Mouse (Mus musculus): Measurements from ENCODE around the gene Kng1. TPM values are rescaled to one million over a fixed set of nuclear protein-coding genes. Genes with fewer than 3 reads are reported as not detected.

Gene Kng1
- polyA plus RNA-seq, 1 experiment from 2014 or later: 151 TPM

- H3K27ac ChIP-seq: peak overlapping the region; percentile 95
- peaks cover 41% of the 10 kb centered on the region for H3K4me1 ChIP-seq
- no peaks in the 10 kb centered on the region for H3K27me3 ChIP-seq (replicated peaks)
- peak; percentile 79 for ATAC-seq
- peak overlapping the region; percentile 99 for H3K9ac ChIP-seq
- peak overlapping the region; percentile 81 for H3K4me2 ChIP-seq
- peak overlapping the region; percentile 97 for H3K4me3 ChIP-seq
- no peaks in the 10 kb centered on the region for H3K9me3 ChIP-seq (replicated peaks)
- under 1% methylated on average over 52 of the region's 52 CpGs for WGBS (ENCODE audit: insufficient replicate concordance)
- H3K36me3 ChIP-seq: peaks cover 52% of the 10 kb centered on the region
These were observed 50.5 kb downstream of the Kng1 start for GRCm38 (mm10) chr16:23107946-23108759.

- no peaks in the 10 kb centered on the region for H3K9me3 ChIP-seq (replicated peaks)
- WGBS (ENCODE audit: insufficient replicate concordance): 3% methylated on average over 5 of the region's 5 CpGs
- peaks cover 33% of the 10 kb centered on the region for H3K4me1 ChIP-seq
- no peak for ATAC-seq
- peaks cover 57% of the 10 kb centered on the region for H3K36me3 ChIP-seq
- H3K27ac ChIP-seq: peak overlapping the region; percentile 95
- peak overlapping the region; percentile 99 for H3K9ac ChIP-seq
- peak overlapping the region; percentile 97 for H3K4me3 ChIP-seq
- H3K4me2 ChIP-seq: peak overlapping the region; percentile 81
- H3K27me3 ChIP-seq (replicated peaks): no peaks in the 10 kb centered on the region
These were observed 51.3 kb downstream of the Kng1 start for GRCm38 (mm10) chr16:23108943-23109342.

- Histone ChIP-seq H3K36me3 (peaks cover 64% of the 10 kb centered on the region), H3K9ac (peak overlapping the region; percentile 99), H3K9me3 (replicated peaks) (no peaks in the 10 kb centered on the region), H3K4me1 (peaks cover 31% of the 10 kb centered on the region), H3K27me3 (replicated peaks) (no peaks in the 10 kb centered on the region), H3K4me3 (peak overlapping the region; percentile 97), H3K4me2 (peak overlapping the region; percentile 81), H3K27ac (peak overlapping the region; percentile 95)
- 36% methylated on average over 5 of the region's 5 CpGs for WGBS (ENCODE audit: insufficient replicate concordance)
- no peak for ATAC-seq
These were observed 52.0 kb downstream of the Kng1 start for GRCm38 (mm10) chr16:23109350-23110280.

- Histone ChIP-seq H3K4me2 (0 out of 2 replicates have a peak overlapping the region, but pooled peaks have one; percentile 81), H3K36me3 (peaks cover 90% of the 10 kb centered on the region)
These were observed 54.7 kb downstream of the Kng1 start for GRCm38 (mm10) chr16:23112348-23112747.

GRCm38 (mm10) chr16:23112861-23113435, 55.3 kb downstream of the Kng1 start:
- peaks cover 96% of the 10 kb centered on the region for H3K36me3 ChIP-seq
- H3K4me2 ChIP-seq: no peak overlapping the region
- no peak overlapping the region for H3K27ac ChIP-seq
- peaks cover 28% of the 10 kb centered on the region for H3K4me1 ChIP-seq
- ATAC-seq: no peak
- no peaks in the 10 kb centered on the region for H3K27me3 ChIP-seq (replicated peaks)
- H3K9ac ChIP-seq: no peak overlapping the region
- H3K4me3 ChIP-seq: no peak overlapping the region
- 31% methylated on average over 9 of the region's 9 CpGs for WGBS (ENCODE audit: insufficient replicate concordance)
- no peaks in the 10 kb centered on the region for H3K9me3 ChIP-seq (replicated peaks)

More at GRCm38 (mm10) chr16:23112348-23112747, 54.7 kb downstream of the Kng1 start:
- H3K4me3 ChIP-seq: no peak overlapping the region
- no peak for ATAC-seq
- 0 out of 2 replicates have a peak overlapping the region, but pooled peaks have one; percentile 22 for H3K27ac ChIP-seq
- H3K27me3 ChIP-seq (replicated peaks): no peaks in the 10 kb centered on the region
- no peak overlapping the region for H3K9ac ChIP-seq
- 77% methylated on average over 12 of the region's 12 CpGs for WGBS (ENCODE audit: insufficient replicate concordance)
- no peaks in the 10 kb centered on the region for H3K9me3 ChIP-seq (replicated peaks)
- H3K4me1 ChIP-seq: peaks cover 28% of the 10 kb centered on the region

- Histone ChIP-seq H3K9ac (no peak overlapping the region), H3K4me3 (no peak overlapping the region), H3K36me3 (peaks cover 90% of the 10 kb centered on the region), H3K4me2 (no peak overlapping the region), H3K27me3 (replicated peaks) (no peaks in the 10 kb centered on the region), H3K4me1 (peaks cover 28% of the 10 kb centered on the region), H3K27ac (no peak overlapping the region), H3K9me3 (replicated peaks) (no peaks in the 10 kb centered on the region)
- ATAC-seq: peak; percentile 58
These were observed 56.2 kb downstream of the Kng1 start for GRCm38 (mm10) chr16:23113903-23114302.

- Histone ChIP-seq H3K9me3 (replicated peaks) (no peaks in the 10 kb centered on the region), H3K36me3 (peaks cover 90% of the 10 kb centered on the region), H3K27me3 (replicated peaks) (no peaks in the 10 kb centered on the region), H3K9ac (no peak overlapping the region), H3K4me1 (peaks cover 21% of the 10 kb centered on the region), H3K4me3 (no peak overlapping the region), H3K27ac (0 out of 2 replicates have a peak overlapping the region, but pooled peaks have one; percentile 8), H3K4me2 (no peak overlapping the region)
- ATAC-seq: peak; percentile 59
- WGBS (ENCODE audit: insufficient replicate concordance): 47% methylated on average over 5 of the region's 5 CpGs
These were observed 56.9 kb downstream of the Kng1 start for GRCm38 (mm10) chr16:23114339-23115171.

- no peaks in the 10 kb centered on the region for H3K27me3 ChIP-seq (replicated peaks)
- no peak overlapping the region for H3K4me2 ChIP-seq
- 81% methylated on average over 3 of the region's 3 CpGs for WGBS (ENCODE audit: insufficient replicate concordance)
- peaks cover 90% of the 10 kb centered on the region for H3K36me3 ChIP-seq
- no peak for ATAC-seq
- H3K4me1 ChIP-seq: peaks cover 12% of the 10 kb centered on the region; the same call in 1 of the 2 replicates
- no peak overlapping the region for H3K9ac ChIP-seq
- H3K27ac ChIP-seq: no peak overlapping the region
- H3K4me3 ChIP-seq: no peak overlapping the region
- H3K9me3 ChIP-seq (replicated peaks): no peaks in the 10 kb centered on the region
These were observed 57.8 kb downstream of the Kng1 start for GRCm38 (mm10) chr16:23115486-23115885.

GRCm38 (mm10) chr16:23117173-23117572, 59.5 kb downstream of the Kng1 start:
- ATAC-seq: no peak
- no peaks in the 10 kb centered on the region for H3K9me3 ChIP-seq (replicated peaks)
- no peak overlapping the region for H3K4me3 ChIP-seq
- H3K27ac ChIP-seq: no peak overlapping the region
- H3K9ac ChIP-seq: no peak overlapping the region
- H3K4me2 ChIP-seq: no peak overlapping the region
- peaks cover 90% of the 10 kb centered on the region for H3K36me3 ChIP-seq
- WGBS (ENCODE audit: insufficient replicate concordance): 55% methylated on average over 4 of the region's 4 CpGs
- H3K4me1 ChIP-seq: 0 out of 2 replicates have a peak, but pooled peaks cover 3% of the 10 kb centered on the region
- H3K27me3 ChIP-seq (replicated peaks): no peaks in the 10 kb centered on the region

- Histone ChIP-seq H3K9ac (no peak overlapping the region), H3K4me3 (no peak overlapping the region), H3K27ac (no peak overlapping the region), H3K36me3 (peaks cover 75% of the 10 kb centered on the region), H3K4me2 (no peak overlapping the region), H3K27me3 (replicated peaks) (no peaks in the 10 kb centered on the region), H3K4me1 (peaks cover 14% of the 10 kb centered on the region), H3K9me3 (replicated peaks) (no peaks in the 10 kb centered on the region)
- ATAC-seq: no peak
- 87% methylated on average over 3 of the region's 3 CpGs for WGBS (ENCODE audit: insufficient replicate concordance)
These were observed 64.8 kb downstream of the Kng1 start for GRCm38 (mm10) chr16:23122446-23122845.

GRCm38 (mm10) chr16:23123104-23123503, 65.4 kb downstream of the Kng1 start:
- Histone ChIP-seq H3K27me3 (replicated peaks) (no peaks in the 10 kb centered on the region), H3K4me2 (no peak overlapping the region), H3K4me3 (no peak overlapping the region), H3K36me3 (peaks cover 68% of the 10 kb centered on the region), H3K4me1 (peaks cover 14% of the 10 kb centered on the region), H3K27ac (no peak overlapping the region), H3K9ac (no peak overlapping the region), H3K9me3 (replicated peaks) (no peaks in the 10 kb centered on the region)
- WGBS (ENCODE audit: insufficient replicate concordance): 83% methylated on average over 4 of the region's 4 CpGs
- no peak for ATAC-seq
